Mouse (Mus musculus) right cerebral cortex, postnatal 36 days (tissue): ENCODE results near the gene Myo5c.
A peak's percentile ranks its signal among the peaks of the same experiment; 100 is the strongest.

Experiments used
- DNase-seq, 2 experiments: peaks; one replicate each; pipeline ENCODE4 v3.0.0; 2022; ENCODE audit warnings: low spot score in 2 of 2, mixed read lengths in 1 of 2

Gene Myo5c

DNA sequence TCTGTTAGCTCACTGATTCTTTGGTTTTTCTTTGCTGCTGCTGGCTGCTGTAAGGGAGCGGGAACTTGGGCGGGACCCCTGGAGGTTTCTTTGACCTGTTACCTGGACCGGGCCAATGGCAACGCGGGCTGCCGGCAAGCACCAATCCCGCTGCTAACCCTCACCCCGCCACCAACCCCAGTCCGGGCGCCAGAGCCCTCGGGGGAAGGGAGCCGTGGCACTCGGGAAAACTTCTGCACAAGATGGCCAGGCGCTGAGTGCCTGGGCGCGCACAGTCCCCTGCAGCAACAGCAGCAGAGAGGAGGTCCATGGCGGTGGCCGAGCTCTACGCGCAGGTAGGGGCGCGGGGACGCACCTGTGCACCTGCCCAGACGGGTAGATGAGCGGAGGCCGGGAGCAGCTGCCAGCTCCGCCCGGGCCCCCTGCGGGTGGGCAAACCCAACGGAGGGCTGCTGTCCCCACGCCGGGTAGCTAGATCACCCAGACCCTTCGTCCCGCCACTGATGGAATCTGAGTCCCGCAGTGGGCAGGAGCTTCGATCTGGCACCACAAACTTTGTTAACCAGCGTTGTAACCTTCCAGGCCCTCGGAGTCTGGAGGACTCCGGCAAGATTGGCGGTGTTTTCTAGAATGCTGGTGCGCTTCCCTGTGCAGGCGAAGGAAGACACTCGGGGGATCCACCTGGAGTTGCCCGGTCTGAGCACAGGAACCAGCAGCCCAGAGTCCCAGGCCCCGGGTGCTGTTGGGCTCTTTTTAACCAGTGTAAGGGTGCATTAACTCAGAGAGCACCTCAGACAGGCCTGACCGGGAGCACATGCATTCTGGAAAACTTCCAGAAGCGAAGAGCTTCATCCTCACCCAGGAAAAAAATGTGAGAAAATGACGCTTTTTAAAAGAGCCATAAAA lies at the start of gene Myo5c:
Gene Myo5c (plus strand): TSS at position 180 of the 906 bp plus-strand sequence.
- DNase-seq, result no peak

DNA sequence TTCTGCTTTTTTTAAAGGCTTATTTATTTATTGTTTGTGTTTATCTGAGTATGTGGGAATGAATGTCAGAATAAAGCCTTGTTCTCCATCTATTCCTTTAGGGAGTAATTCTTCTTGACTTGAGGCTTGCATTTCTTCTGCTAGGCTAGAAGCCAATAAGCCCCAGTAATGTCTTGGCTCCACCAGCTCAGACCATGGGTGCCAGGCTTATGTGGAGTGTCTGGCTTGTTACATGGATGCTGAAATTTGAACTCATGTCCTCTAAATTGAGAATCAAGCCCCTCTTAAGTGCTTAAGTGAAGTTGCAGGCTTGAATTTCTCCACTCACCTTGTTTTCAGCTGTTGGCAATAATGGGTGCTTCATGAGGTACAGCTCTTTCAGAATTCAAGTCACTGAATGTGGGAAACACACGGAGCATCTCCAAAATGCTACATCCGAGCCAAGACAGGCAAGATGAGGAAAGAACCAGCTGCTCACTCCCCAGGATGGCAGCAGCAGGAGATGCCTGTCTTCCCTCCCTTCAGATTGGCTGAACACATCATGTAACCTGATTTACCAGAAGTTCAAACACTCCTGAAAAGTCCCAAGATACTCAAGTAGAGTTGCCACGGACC lies 44.1 kb upstream of the Myo5c start:
- no peak for DNase-seq

DNA sequence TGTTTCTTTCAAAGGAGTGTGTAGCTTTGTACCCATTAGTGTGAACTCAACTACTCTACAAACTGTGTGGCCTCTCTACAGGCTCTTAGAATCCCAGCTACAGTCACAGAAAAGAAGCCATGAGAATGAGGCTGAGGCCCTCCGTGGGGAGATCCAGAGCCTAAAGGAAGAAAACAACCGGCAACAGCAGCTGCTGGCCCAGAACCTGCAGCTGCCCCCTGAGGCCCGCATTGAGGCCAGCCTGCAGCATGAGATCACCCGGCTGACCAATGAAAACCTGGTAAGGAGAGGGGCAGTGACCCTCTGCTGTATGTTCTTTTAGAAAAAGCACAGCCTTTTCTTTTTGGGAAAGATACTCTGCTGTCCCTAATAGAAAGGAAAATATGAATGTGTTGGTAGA lies 38.0 kb upstream of the Myo5c start:
- no peak for DNase-seq

DNA sequence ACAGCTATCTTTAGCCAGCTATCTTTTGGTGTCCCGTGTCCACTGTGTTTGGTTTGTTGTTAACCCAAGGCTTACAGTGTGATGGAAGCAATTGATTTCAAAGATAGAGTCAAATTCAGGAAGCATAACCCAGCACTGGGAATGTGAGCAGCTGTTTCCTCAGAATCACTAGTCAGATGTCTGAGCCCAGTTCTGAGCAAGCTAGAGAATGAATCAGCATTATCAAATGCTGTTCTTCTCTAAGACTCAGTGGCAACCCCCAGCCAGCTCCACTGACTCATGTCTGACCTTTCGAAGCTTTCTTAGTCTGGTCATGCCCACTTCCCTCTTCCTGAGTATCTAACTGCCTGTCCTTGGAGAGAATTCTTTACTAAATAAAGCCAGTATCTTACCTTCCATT lies 35.5 kb upstream of the Myo5c start:
- DNase-seq, result peak; percentile 43

DNA sequence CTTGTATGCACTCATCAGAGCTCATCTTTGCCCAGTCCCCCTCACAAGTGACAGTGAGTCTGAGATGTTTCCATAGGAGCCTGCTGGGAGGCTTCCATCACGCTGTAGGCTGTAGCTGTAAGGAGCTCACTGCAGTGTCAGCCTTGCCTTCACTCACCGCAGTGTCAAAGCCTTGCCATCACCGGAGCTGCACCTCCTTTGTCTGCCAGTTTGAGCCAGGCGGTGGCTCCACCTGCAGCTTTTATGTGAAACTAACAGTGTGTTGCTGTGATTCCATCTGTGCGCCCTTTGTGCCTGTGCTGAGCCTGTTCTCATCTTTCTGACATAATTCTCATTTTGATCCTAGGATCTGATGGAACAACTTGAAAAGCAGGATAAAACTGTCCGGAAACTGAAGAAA lies 34.5 kb upstream of the Myo5c start:
- no peak for DNase-seq

DNA sequence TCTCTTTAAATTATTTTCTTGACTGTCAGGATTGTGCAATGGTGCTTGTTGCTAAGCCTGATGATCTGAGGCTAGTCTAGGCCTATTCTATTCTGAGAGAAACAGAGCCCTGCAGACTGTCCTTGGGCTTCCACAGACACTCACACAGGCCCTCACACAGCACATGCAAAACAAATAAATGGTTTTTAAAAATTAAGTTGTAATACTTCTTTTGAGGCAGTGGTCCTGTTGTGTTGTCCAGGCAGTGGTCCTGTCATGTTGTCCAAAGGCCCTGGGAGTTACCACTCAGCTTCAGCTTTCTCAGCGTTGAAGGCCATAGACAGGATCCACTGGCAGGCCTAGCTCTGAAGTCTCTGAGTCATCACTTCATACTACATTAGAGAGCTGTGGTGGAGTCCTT lies 30.3 kb upstream of the Myo5c start:
- no peak for DNase-seq

DNA sequence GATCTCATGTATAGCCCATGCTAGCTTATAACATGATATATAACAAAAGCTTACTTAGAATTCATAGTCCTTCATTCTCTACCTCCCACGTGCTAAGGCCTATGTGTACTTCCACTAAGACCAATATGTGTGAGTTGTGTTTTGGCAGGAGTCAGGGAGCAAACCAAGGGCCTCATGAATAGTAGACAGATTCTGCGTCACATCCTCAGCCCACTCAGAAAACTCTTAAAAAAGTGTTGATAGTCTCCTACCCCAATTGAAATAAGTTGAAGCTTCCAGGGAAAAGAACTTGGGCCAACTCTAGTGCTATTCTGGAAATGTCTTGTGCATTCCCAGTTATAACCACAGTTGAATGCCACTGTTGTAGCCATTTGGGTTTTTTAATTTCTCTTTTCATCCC lies 29.8 kb upstream of the Myo5c start:
- no peak for DNase-seq

DNA sequence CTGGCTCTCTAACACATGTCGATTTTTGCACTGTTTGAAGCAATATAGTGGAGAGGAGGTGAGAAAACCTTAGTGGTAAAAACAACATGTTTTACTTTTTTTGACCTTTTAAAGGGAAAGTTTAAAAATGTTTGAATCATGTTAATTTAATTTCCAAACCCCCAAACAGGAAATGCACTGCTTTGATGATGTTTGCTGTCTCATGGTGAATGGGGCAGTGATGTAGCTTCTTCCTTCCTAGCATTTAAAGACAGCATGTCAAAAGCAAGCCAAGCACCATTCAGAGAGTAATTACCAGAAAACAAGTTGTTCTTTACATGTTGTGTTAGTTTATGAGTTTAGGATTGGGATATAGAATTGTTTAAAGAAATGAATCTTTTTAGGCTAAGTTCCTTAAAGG lies 22.6 kb upstream of the Myo5c start:
- DNase-seq, result no peak

DNA sequence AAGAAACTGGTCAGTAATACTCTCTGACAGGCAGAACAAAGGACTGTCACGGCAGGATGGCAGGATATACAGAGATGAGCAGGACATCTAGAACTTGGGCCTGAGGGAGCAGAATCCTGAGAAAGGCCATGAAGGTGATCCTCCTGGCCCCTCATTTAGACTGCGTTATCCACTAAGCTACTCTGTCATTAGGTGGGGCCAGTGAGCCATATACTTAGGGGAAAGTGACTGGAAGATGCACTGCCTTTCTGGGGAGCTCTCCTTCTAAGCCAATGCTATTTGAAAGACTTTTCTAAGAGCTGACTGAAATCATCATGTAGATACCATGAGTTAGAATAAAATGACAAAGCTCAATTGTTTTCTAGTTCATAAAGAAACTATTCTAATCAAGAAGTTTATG lies 21.6 kb upstream of the Myo5c start:
- DNase-seq, result no peak

DNA sequence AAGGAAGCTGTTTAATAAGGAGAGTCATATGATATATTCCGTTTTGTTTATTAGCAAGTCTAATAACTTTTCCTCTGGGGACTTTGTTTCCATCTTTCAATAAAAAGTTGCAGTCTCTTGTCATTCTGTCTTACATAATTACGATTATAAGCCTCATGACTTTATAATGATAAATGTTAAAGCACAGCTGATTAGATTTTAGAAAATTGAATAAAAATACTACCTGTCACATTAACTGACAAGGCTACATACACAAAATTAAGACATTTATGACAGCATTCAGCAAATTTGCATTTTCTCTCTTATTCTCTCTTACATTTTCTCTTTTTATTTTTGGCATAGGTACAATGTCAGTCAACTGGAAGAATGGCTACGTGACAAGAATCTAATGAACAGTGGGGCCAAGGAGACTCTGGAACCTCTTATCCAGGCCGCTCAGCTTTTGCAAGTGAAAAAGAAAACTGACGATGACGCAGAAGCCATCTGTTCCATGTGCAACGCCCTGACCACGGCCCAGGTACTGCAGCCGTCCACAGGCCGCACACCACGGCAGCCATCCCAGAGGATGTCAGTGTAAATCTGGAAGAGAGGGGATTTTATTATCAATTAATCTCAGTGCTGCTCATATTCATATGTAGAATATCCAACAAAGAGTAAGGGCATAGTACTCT lies 16.9 kb upstream of the Myo5c start:
- no peak for DNase-seq

DNA sequence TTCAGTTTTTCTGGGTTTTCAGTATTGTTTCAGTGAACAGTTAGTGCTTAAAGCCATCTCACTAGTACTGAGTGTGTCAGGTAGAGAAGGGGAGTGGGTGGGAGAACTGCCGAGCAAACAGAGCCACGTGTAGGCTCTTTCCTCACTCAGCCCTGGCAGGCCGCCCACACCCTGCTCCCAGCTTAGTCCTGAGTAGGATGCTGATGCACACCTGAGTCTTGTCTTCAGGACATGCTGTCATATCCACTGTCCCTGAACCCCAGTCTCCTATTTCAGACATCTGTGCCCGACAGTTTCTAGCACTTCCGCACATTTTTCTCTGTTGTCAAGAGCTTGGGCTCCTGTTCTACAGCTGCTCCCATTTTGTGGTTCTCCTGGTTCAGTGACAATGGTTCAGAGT lies 11.9 kb upstream of the Myo5c start:
- DNase-seq, result peak; percentile 67 to 75

DNA sequence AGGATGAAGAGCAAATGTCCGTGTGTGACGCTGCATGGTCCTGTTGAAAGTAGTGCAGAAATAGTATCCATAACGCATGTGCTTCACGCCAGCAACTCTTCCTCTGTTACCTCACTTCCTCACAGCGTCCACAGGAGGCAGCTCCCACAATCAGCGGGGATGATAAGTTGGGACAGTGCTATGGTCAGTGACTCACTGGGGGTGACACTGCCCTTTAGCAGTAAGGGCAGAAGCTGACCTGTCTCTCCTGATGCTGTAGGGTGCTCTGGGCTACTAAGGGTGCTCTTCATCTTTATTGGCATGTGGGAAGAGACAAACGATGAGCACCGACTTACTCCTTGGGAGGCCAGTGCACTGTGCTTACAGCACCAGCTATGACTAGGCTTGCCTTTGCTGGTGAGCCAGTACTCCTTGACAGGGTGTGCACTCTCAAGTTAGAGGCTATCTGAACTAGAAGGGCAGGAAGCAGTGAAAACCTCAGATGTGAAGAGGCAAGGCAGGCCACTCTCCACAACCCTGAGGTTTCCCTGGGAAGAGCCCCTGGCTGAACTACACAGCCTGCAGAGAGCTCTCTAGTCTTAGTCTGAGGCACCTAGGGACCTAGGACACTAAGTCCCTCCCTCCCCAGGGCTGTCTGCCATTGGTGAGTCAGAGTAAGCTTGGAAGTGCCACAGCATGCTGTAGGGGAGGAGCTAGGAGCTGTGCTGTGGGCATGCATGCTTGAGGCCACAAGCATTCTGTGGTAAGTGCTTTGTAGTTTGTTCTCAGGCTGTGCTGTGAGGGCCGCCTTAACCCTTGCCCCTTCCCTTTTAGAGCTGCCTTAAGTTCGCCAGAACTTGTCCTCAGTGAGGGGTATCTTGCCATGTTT lies 10.2 kb upstream of the Myo5c start:
- DNase-seq, result no peak

DNA sequence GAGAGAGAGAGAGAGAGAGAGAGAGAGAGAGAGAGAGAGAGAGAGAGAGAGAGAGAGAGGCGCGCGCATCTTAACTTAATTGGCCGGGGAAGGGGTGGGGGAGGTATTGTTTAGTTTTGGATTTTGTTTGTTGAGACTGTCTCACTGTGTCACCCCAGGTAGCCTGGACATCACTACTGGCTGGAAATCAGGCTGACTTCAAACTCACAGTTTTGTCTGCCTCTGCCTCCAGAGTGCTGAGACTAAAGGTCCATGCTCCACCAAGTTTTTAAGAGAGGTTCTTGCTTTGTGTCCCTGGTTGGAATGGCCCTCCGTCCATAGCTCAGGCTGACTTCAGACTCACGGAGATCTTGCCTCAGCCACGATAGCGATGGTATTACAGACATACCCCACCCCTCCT lies 1.0 kb downstream of the Myo5c start:
- no peak for DNase-seq

DNA sequence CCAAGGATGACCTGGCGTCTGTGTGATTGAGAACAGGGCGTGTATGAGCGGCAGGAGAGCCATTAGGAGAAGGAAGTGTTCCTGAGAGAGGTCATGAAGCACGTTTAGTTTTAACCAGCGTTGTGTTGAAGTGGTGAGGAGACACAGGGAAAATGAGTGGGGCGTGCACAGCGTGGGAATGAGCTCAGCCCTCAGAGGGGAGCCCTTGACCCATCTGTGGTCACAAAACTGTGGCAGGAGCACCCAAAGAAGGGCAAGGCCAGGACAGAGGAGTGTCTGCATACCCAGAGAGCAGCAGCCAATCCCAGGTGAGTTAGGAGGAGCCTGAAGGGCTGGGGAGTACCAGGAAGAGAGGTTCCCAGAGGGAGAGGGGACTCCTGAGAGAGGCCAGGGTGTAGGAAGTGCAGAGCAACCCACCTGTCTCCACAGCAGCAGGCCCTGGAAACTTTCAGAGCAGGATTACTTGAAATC lies 2.5 kb downstream of the Myo5c start:
- DNase-seq, result no peak

DNA sequence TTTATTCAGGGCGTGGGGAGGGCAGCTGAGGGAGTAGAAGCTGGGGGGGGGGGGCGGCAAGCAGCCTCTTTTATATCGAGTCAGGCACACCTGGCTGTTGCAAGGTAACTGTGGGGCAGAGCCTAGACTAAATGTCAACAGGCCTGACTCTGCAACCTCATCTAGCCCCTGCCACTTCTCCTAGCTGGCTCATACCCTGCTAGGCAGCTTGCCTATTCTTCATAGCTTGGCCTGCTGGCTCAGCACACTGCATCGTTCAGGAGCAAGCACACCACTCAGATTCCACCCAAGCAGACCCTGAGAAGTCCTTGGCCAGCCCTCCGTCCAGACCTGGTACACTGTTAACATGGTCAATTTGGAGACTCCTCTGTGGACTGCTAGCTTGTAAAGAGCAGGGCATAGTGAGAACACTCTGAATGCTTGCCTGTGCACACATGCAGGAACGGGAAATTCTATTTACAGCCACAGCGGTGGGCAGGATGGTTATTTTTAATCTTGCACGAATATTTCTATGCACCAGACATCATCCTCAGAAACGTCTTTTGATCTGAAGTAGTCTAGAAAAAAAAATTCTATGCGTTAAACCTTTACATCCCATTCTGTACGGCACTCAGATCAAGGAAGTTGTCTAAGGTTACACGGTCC lies 3.3 kb downstream of the Myo5c start:
- peak in 1 of 2 experiments; percentile 76 for DNase-seq

DNA sequence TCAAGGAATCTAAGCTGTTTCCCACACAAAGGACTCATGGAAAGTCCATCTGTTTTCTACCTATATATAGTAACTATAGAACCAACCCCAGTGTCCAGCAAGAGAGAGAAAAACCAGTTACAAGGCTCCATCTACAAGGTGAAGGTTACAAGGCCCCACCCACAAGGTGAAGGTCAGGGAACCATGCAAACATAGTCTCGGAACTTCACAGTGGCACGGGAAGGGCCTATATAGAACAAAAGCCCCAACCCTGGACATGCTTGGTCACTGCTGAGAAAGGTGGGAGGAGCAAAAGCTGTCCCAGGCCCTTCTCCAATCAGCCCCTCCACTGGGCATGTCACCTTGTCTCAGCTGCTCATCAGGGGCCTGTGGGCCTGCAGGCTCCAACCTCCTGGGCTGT lies 3.9 kb downstream of the Myo5c start:
- no peak for DNase-seq

DNA sequence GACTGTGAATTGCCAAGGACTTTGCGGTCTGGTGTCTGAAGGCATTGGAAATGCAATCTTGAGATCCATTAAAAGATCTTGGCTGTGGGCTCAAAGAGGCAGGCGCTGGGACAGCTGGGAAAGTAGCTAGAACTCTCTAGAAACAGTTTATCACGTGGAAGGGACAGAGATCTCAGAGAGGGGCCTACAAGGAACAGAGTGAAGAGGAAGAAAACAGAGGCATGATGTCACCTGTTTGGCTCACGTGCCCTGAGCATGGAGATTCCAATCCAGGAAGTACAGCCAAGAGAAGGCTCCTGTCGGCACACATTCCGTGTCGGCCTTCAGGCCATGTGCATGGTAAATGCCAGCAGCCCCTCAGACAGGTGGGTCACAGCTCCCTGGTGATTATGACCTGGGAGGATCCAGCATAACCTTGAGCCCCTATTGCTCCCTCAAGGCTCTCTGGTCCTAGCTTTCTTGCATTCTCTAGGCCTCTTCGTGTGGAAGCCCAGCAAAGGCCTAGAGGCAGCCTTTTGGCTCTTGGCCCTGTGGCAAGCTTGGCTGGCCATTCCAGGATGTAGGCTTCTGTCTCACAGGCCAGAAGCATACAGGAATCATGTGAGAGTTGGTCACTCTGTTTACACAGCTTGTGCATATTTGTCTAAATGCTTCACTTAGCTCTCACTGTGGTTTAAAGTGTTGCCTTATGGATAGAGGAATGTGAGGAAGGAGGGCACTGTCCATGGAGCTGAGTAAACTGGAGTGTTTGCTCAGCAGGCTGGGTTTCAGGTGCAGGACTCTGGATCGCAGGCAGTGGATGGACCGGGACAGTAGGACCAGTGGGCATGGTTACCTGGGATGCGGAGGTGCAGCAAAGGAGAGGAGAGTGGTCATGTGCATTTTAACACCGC lies 4.8 kb downstream of the Myo5c start:
- DNase-seq, result no peak

DNA sequence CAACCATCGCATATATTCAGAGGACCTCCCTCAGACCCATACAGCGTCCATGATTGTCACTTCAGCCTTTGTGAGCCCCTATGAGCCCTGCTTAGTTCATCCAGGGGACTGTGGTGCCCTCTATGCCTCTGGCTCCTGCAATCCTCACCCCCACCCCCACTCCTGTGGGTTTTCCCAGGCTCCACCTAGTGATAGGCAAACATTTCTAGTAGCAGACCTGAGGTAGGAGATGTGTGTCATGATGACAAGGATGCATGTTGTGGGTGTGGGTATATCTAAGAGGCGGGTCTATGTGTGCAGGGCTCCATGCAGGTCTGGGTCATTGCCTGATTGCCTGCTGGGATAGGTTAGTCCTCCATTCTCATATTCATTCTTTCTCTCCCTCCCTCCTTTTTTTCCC lies 6.4 kb downstream of the Myo5c start:
- no peak for DNase-seq

DNA sequence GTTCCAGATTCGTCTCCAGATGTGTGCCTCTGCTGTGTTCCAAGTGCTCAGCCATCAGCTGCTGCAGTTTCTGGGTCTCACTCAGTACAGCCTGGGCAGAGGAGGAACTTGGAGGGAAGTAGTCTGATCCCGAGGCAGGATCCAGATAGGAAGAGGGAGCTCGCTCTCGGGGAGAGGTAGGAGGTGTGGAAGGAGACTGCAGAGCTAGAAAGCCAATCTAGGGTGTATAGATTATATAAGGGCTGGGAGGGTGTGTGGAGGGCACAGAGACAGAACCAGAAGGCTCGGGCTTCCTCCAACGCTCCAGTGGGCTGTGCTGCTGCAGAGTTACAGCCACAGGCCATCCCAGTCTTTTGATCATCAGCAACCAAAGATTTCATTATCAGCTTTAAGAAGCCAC lies 11.2 kb downstream of the Myo5c start:
- DNase-seq, result peak in 1 of 2 experiments; percentile 79

DNA sequence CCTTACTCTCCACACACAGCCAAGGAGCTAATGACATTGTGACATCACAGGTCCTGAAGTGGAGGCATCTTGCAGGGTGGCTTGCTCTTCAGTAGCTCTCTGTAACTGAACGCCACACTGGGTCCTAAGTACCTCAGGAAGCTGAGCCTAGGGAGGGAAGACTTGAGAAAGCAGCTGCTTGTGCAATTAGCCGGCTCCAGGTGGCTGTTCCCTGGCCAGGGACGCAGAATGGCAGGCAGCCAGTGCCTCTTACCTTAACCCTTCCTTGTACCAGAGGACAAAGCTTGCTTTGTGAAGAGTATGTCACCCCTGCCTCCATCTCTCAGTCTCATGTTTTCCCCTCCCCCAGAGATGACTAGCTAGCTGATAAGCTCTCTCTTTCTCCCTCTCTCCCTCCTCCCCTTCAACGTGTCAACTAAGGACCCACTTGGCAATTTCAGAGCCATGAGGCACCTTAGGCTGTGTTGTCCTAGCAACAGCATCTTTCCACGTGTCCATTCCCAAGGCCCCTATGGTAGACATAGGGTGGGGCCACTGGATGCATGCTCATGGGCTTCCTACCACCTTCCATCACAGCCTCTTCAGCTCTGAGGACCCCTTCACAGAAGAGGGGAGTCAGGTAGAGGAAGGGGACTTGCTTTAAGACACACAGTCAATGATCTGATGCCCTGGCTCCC lies 12.0 kb downstream of the Myo5c start:
- DNase-seq, result no peak
